Mouse (Mus musculus) heart, adult 2 months (tissue): ENCODE data around the gene Gpr84. TPM values are rescaled to one million over a fixed set of nuclear protein-coding genes. Genes with fewer than 3 reads are reported as not detected.

Source experiments
- DNase-seq, 2 experiments: peaks; one replicate each; pipeline ENCODE4 v3.0.0; 2021
- H3K27ac ChIP-seq: fragments of 200-600 bp; 2 replicates; pipeline ENCODE4 v1.8.1; 2022
- H3K27me3 ChIP-seq: fragments of 200-500 bp; 2 replicates; pipeline ENCODE4 v1.6.1; 2012; ENCODE audit warnings: mild to moderate bottlenecking, low read length, inconsistent platforms, mixed read lengths; ENCODE audit not compliant: control insufficient read depth, insufficient read depth
- H3K36me3 ChIP-seq: fragments of 200-500 bp; 2 replicates; pipeline ENCODE4 v1.6.1; 2012; ENCODE audit warnings: low read length, inconsistent platforms; ENCODE audit not compliant: control insufficient read depth, insufficient read depth
- H3K4me1 ChIP-seq: fragments of 200-500 bp; 2 replicates; pipeline ENCODE4 v1.6.1; 2011; ENCODE audit warnings: low read length; ENCODE audit not compliant: control insufficient read depth, insufficient read depth
- H3K4me3 ChIP-seq: fragments of 200-600 bp; 2 replicates; pipeline ENCODE4 v1.8.1; 2022
- H3K79me2 ChIP-seq: fragments of 200-500 bp; replicated peaks from 2 replicates; pipeline ENCODE4 v1.6.1; 2012; ENCODE audit warnings: mild to moderate bottlenecking, inconsistent platforms, low read length, moderate library complexity, mixed read lengths; ENCODE audit not compliant: control insufficient read depth, insufficient read depth
- H3K9ac ChIP-seq: fragments of 200-500 bp; 2 replicates; pipeline ENCODE4 v1.6.1; 2012; ENCODE audit warnings: low read depth, mild to moderate bottlenecking, control low read depth, inconsistent platforms, low read length, mixed read lengths
- CTCF ChIP-seq: fragments of 200-600 bp; IDR thresholded peaks from 2 replicates; pipeline ENCODE4 v1.8.1; 2022; ENCODE audit warnings: antibody characterized with exemption, mild to moderate bottlenecking, moderate library complexity
- EP300 ChIP-seq: fragments of 200-500 bp; IDR thresholded peaks from 2 replicates; pipeline ENCODE4 v1.6.1; 2011; ENCODE audit warnings: low read depth, low read length, control low read depth; ENCODE audit not compliant: insufficient read depth
- POLR2A ChIP-seq: fragments of 200-500 bp; IDR thresholded peaks from 2 replicates; pipeline ENCODE4 v1.6.1; 2011; ENCODE audit warnings: mild to moderate bottlenecking, low read depth, low read length, control low read depth; ENCODE audit not compliant: insufficient read depth
- WGBS: fragments of 180-500 bp; shearing (Covaris S2); methylation state at CpG from one replicate; pipeline ENCODE4 v1.1.7; 2018; 5-methylcytosine and 5-hydroxymethylcytosine counted together
- intact Hi-C: fragments of 180-260 bp; cut with DNase I; formaldehyde crosslinking; loops from one replicate; pipeline ENCODE4 v1.15.1; 2025
- polyA plus RNA-seq: library from polyadenylated mRNA; depleted of rRNA; stranded (reverse); fragments of >200 nt; gene quantifications from 2 replicates; pipeline ENCODE4 v1.2.3, GENCODE M21; 2012
- total RNA-seq, 2 experiments: library from RNA; stranded (reverse); gene quantifications; 2 replicates each; pipeline ENCODE4 v1.2.3; 2021

Gpr84 gene
- total and polyA plus RNA-seq, 3 experiments: 0.06 TPM; not detected in 2

- no peak for TF ChIP-seq EP300
- TF ChIP-seq POLR2A: no peak
- no peak for TF ChIP-seq CTCF
- H3K27me3 ChIP-seq: no peaks in the 10 kb centered on the region
- H3K9ac ChIP-seq: no peak overlapping the region
- no peaks in the 10 kb centered on the region for H3K36me3 ChIP-seq
- H3K27ac ChIP-seq: no peak overlapping the region
- H3K4me1 ChIP-seq: peaks cover 5% of the 10 kb centered on the region; the same call in 1 of the 2 replicates
- intact Hi-C loops: loop anchor here (10.0 kb wide), 1 partner anchor 318 kb away; no protein-coding TSS in a partner anchor
- no peak for DNase-seq
- no peaks in the 10 kb centered on the region for H3K79me2 ChIP-seq
- WGBS: 65% methylated on average over 6 of the region's 6 CpGs
- no peak overlapping the region for H3K4me3 ChIP-seq
Measured at GRCm38 (mm10) chr15:103302341-103303021, 7.9 kb downstream of the Gpr84 start.

GRCm38 (mm10) chr15:103301547-103302340 lies 8.7 kb downstream of the Gpr84 start:
- H3K27ac ChIP-seq: no peak overlapping the region
- intact Hi-C loops: loop anchor here (10.0 kb wide), 1 partner anchor 317 kb away; no protein-coding TSS in a partner anchor
- TF ChIP-seq CTCF (no peak), EP300 (no peak), POLR2A (no peak)
- DNase-seq: no peak
- H3K79me2 ChIP-seq: no peaks in the 10 kb centered on the region
- H3K36me3 ChIP-seq: no peaks in the 10 kb centered on the region
- 69% methylated on average over 5 of the region's 5 CpGs for WGBS
- no peak overlapping the region for H3K9ac ChIP-seq
- no peaks in the 10 kb centered on the region for H3K27me3 ChIP-seq
- H3K4me1 ChIP-seq: peaks cover 5% of the 10 kb centered on the region; the same call in 1 of the 2 replicates
- H3K4me3 ChIP-seq: no peak overlapping the region

GRCm38 (mm10) chr15:103301046-103301445 lies 9.4 kb downstream of the Gpr84 start:
- 37% methylated on average over 2 of the region's 2 CpGs for whole genome bisulfite sequencing
- Histone ChIP-seq H3K27ac (no peak overlapping the region), H3K27me3 (no peaks in the 10 kb centered on the region), H3K9ac (no peak overlapping the region), H3K4me1 (peaks cover 5% of the 10 kb centered on the region; the same call in 1 of the 2 replicates), H3K36me3 (no peaks in the 10 kb centered on the region), H3K79me2 (no peaks in the 10 kb centered on the region), H3K4me3 (no peak overlapping the region)
- intact Hi-C loops: loop anchor here (10.0 kb wide), 1 partner anchor 316 kb away; no protein-coding TSS in a partner anchor
- TF ChIP-seq POLR2A (no peak), CTCF (no peak), EP300 (no peak)
- DNase-seq: peak in 1 of 2 experiments; percentile 25

GRCm38 (mm10) chr15:103300560-103300959 lies 9.9 kb downstream of the Gpr84 start:
- no peak for TF ChIP-seq EP300
- TF ChIP-seq CTCF: no peak
- no peak for TF ChIP-seq POLR2A
- Histone ChIP-seq H3K79me2 (no peaks in the 10 kb centered on the region), H3K27ac (no peak overlapping the region), H3K27me3 (no peaks in the 10 kb centered on the region), H3K9ac (no peak overlapping the region), H3K4me3 (no peak overlapping the region), H3K36me3 (no peaks in the 10 kb centered on the region), H3K4me1 (peaks cover 5% of the 10 kb centered on the region; the same call in 1 of the 2 replicates)
- intact Hi-C loops: loop anchor here (10.0 kb wide), 1 partner anchor 316 kb away; no protein-coding TSS in a partner anchor
- DNase-seq: no peak
- WGBS: 35% methylated on average over 2 of the region's 2 CpGs

GRCm38 (mm10) chr15:103300067-103300471 lies 10.3 kb downstream of the Gpr84 start:
- Histone ChIP-seq H3K79me2 (no peaks in the 10 kb centered on the region), H3K9ac (no peak overlapping the region), H3K27ac (no peak overlapping the region), H3K4me3 (no peak overlapping the region), H3K36me3 (no peaks in the 10 kb centered on the region), H3K27me3 (no peaks in the 10 kb centered on the region), H3K4me1 (peaks cover 5% of the 10 kb centered on the region; the same call in 1 of the 2 replicates)
- 54% methylated on average over 18 of the region's 18 CpGs for WGBS
- TF ChIP-seq POLR2A: no peak
- TF ChIP-seq EP300: no peak
- no peak for TF ChIP-seq CTCF
- DNase-seq: no peak
- intact Hi-C loops: loop anchor here (10.0 kb wide), 1 partner anchor 315 kb away; no protein-coding TSS in a partner anchor
